Mouse (Mus musculus) CH12.LX (cell line): Measurements from ENCODE around the gene Wnt6.

ENCODE experiments used
- CTCF ChIP-seq, 2 experiments: IDR thresholded peaks in 1 of 2; conservative IDR thresholded peaks in 1 of 2; 2 replicates each; pipeline ENCODE4 v1.5.1; 2011 to 2012; ENCODE audit warnings: low read depth in 2 of 2, low read length in 2 of 2, improper control_type of control experiment in 1 of 2, inconsistent platforms in 1 of 2, mild to moderate bottlenecking in 1 of 2, moderate library complexity in 1 of 2
- E2F4 ChIP-seq: IDR thresholded peaks from 2 replicates; pipeline ENCODE4 v1.6.1; 2011; ENCODE audit warnings: low read depth, low read length, improper control_type of control experiment; ENCODE audit not compliant: insufficient replicate concordance
- HCFC1 ChIP-seq: IDR thresholded peaks from 2 replicates; pipeline ENCODE4 v1.6.1; 2012; ENCODE audit warnings: low read depth, mild to moderate bottlenecking, inconsistent platforms, low read length, improper control_type of control experiment
- IRF4 ChIP-seq: IDR thresholded peaks from 2 replicates; pipeline ENCODE4 v1.6.1; 2014; ENCODE audit warnings: low read depth, mild to moderate bottlenecking, inconsistent platforms, low read length, improper control_type of control experiment
- JUND ChIP-seq: conservative IDR thresholded peaks from 2 replicates; pipeline ENCODE4 v1.6.1; 2011; ENCODE audit warnings: low read depth, low read length, improper control_type of control experiment
- POLR2A ChIP-seq: IDR thresholded peaks from 2 replicates; pipeline ENCODE4 v1.6.1; 2011; ENCODE audit warnings: low read depth, mild to moderate bottlenecking, improper control_type of control experiment, low read length
- RCOR1 ChIP-seq: conservative IDR thresholded peaks from 2 replicates; pipeline ENCODE4 v1.6.1; 2012; ENCODE audit warnings: low read depth, mild to moderate bottlenecking, inconsistent platforms, low read length, improper control_type of control experiment
- TBP ChIP-seq: conservative IDR thresholded peaks from 2 replicates; pipeline ENCODE4 v1.6.1; 2011; ENCODE audit warnings: low read depth, low read length, improper control_type of control experiment
- USF1 ChIP-seq: IDR thresholded peaks from 2 replicates; pipeline ENCODE4 v1.6.1; 2014; ENCODE audit warnings: low read depth, mild to moderate bottlenecking, inconsistent platforms, low read length, improper control_type of control experiment

- TF ChIP-seq USF1, result no peak
- peak; percentile 63; the same call in 1 of the 2 replicates for TF ChIP-seq IRF4
- peak in 1 of 2 experiments; percentile 73; a peak in 2 of 4 replicates for TF ChIP-seq CTCF (conservative IDR thresholded peaks at IDR 0.05 in 1 of 2, IDR thresholded peaks at IDR 0.05 in 1 of 2; ENCODE audit: low read depth in 2 of 2, low read length in 2 of 2)
- TF ChIP-seq RCOR1, result peak; percentile 22; the same call in 1 of the 2 replicates
- peak; percentile 59 for TF ChIP-seq POLR2A
- TF ChIP-seq TBP, result peak; percentile 41; the same call in 1 of the 2 replicates
- TF ChIP-seq JUND, result no peak
- TF ChIP-seq E2F4, result no peak
- no peak; the same call in 1 of the 2 replicates for TF ChIP-seq HCFC1
These were observed 31.3 kb downstream of the Wnt6 start for GRCm38 (mm10) chr1:74802795-74803656.
